Mouse (Mus musculus) forebrain, embryonic 11.5 days (tissue): ENCODE results near the gene Unc119. TPM values are rescaled to one million over a fixed set of nuclear protein-coding genes. Genes with fewer than 3 reads are reported as not detected.

Source experiments
- ATAC-seq: fragments of 200-750 bp; cut with Nextera tagmentation; replicated peaks from 2 replicates; pipeline ENCODE4 v1.8.0; 2017; ENCODE audit warnings: moderate TSS enrichment; ENCODE audit not compliant: low FRiP score
- DNase-seq: peaks from one replicate; pipeline ENCODE4 v3.0.0-alpha.2; 2017; ENCODE audit warnings: low spot score
- H3K27ac ChIP-seq: fragments of 300-500 bp; sonication (generic); 2 replicates; pipeline ENCODE4 v1.5.1; 2014; ENCODE audit warnings: low read depth, low read length
- H3K27me3 ChIP-seq: fragments of 300-500 bp; sonication (generic); 2 replicates; pipeline ENCODE4 v1.6.1; 2014; ENCODE audit warnings: mild to moderate bottlenecking, low read length, mixed read lengths; ENCODE audit not compliant: control insufficient read depth, insufficient read depth
- H3K36me3 ChIP-seq: fragments of 300-500 bp; sonication (generic); 2 replicates; pipeline ENCODE4 v1.6.1; 2014; ENCODE audit warnings: mild to moderate bottlenecking, low read length, moderate library complexity, mixed read lengths; ENCODE audit not compliant: control insufficient read depth, insufficient read depth
- H3K4me1 ChIP-seq: fragments of 300-500 bp; sonication (generic); replicated peaks from 2 replicates; pipeline ENCODE4 v1.6.1; 2014; ENCODE audit warnings: low read length, mixed read lengths; ENCODE audit not compliant: control insufficient read depth, insufficient read depth
- H3K4me2 ChIP-seq: fragments of 300-500 bp; sonication (generic); 2 replicates; pipeline ENCODE4 v1.6.1; 2014; ENCODE audit warnings: low read depth, mild to moderate bottlenecking, low read length, moderate library complexity, mixed read lengths; ENCODE audit not compliant: severe bottlenecking
- H3K4me3 ChIP-seq: fragments of 300-500 bp; sonication (generic); 2 replicates; pipeline ENCODE4 v1.5.1; 2014; ENCODE audit warnings: low read depth, low read length
- H3K9ac ChIP-seq: fragments of 300-500 bp; sonication (generic); 2 replicates; pipeline ENCODE4 v1.6.1; 2014; ENCODE audit warnings: low read length
- H3K9me3 ChIP-seq: fragments of 300-500 bp; sonication (generic); 2 replicates; pipeline ENCODE4 v1.6.1; 2016; ENCODE audit warnings: low read length, mixed read lengths; ENCODE audit not compliant: control insufficient read depth
- WGBS: fragments of 180-500 bp; shearing (Covaris S2); extraction: QIAGEN DNeasy Blood & Tissue Kit; methylation state at CpG from one replicate; pipeline ENCODE4 v1.1.7; 2014; 5-methylcytosine and 5-hydroxymethylcytosine counted together
- polyA plus RNA-seq: library from polyadenylated mRNA; unstranded; fragments of >200 nt; fragmentation: Nextera tagmentation; extraction: Ambion mirVana; gene quantifications from 2 replicates; pipeline ENCODE4 v1.2.1, GENCODE M21; 2014

The Unc119 gene
- polyA plus RNA-seq, 1 experiment from 2014 or later = 77.4 TPM

DNA sequence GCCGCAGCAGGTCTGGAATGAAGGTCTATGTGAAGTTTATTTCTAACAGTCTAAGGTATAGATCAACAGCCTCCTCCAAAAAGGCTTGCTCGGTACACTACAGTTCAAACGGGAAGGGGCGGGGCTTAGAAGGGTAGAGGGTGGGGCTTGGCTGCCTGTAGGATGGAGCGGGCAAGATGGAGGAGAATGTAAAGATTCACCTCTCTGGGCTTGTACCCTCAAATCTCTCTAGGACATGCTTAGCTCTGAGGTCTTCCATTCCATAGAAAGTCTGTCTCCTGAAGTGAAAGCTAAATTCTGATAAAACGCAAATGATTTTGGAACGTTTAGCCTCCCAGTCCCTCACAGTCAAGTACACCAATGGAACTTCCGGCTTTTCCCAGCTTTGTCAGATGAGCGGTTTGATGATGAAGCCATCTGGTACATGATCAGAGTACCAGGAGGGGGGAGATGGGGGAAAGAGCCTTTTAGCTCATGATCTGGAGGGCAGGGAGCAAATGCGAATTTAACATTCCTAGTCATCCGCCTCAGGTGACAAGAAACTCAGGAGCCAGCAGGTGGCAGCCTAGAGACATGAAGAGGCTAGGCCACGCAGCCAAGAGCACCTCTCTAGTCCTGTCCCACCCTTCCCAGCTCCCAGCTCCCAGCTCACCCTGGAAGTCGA lies 17.0 kb downstream of the Unc119 start:
- Histone ChIP-seq H3K27ac (no peak overlapping the region), H3K9ac (no peak overlapping the region), H3K36me3 (no peaks in the 10 kb centered on the region), H3K27me3 (no peaks in the 10 kb centered on the region), H3K9me3 (no peaks in the 10 kb centered on the region), H3K4me2 (peak overlapping the region; percentile 19; the same call in 1 of the 2 replicates), H3K4me1 (no peaks in the 10 kb centered on the region), H3K4me3 (peak overlapping the region; percentile 17)
- DNase-seq (peak; percentile 84), ATAC-seq (peak; percentile 60; the same call in 1 of the 2 replicates)
- 12% methylated on average over 13 of the region's 13 CpGs for WGBS

DNA sequence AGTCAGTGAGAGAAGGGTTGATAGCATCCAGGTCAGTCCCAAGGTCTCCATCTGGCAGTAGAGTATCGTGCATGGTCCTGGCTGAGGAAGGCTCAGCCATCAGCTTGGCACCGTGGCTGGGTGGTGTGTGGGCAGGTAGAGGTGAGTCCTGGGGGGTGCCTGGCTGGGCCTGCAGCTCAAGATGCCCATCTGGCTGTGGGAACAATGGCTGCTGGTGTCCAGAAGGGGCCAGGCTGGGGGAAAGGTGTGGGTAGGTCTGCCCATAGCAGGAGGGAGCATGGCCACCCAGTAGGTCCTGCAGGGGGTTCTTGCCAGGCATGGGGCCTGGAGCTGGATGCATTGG lies 17.5 kb downstream of the Unc119 start:
- ATAC-seq (no peak), DNase-seq (no peak)
- Histone ChIP-seq H3K9ac (no peak overlapping the region), H3K36me3 (no peaks in the 10 kb centered on the region), H3K4me2 (0 out of 2 replicates have a peak overlapping the region, but pooled peaks have one; percentile 19), H3K27ac (no peak overlapping the region), H3K4me3 (no peak overlapping the region), H3K27me3 (no peaks in the 10 kb centered on the region), H3K4me1 (no peaks in the 10 kb centered on the region), H3K9me3 (no peaks in the 10 kb centered on the region)
- 61% methylated on average over 2 of the region's 2 CpGs for WGBS

DNA sequence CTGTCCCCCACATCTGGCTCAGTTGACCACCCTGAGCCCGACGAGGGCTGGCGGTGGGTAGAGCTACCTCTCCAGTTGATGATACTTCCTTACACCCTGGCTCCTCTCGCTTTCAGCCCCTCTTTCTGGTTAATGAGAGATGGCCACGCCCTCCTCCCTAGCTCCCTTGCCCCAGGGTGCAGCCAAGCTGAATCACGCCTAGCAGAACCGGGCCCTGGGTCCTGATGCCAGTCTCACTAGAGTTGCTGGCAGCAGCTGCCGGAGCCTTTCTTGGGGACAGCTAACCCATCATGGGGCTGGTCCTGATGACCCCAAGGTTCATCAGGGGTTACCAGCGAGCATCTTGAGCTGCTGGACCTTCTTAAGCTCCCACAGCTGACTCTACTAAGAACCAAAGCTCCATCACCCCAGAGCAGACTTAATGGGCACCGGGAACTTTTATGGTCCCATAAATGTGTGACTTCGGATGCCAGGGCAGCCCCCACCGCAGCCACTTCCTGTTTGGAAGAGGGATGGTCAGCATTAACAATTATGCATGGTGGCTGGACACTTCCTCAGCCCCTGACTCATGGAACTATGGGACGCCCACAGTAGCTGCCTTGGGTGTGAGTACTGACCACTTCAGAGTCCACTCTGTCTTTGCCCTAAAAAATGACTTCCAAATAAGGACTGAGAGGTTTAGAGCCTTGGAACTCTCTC lies 20.2 kb downstream of the Unc119 start:
- DNase-seq = no peak
- Histone ChIP-seq H3K9me3 (no peaks in the 10 kb centered on the region), H3K9ac (no peak overlapping the region), H3K4me1 (no peaks in the 10 kb centered on the region), H3K4me2 (no peak overlapping the region), H3K27me3 (no peaks in the 10 kb centered on the region), H3K36me3 (no peaks in the 10 kb centered on the region), H3K27ac (no peak overlapping the region), H3K4me3 (no peak overlapping the region)
- ATAC-seq = no peak
- 78% methylated on average over 13 of the region's 13 CpGs for WGBS

DNA sequence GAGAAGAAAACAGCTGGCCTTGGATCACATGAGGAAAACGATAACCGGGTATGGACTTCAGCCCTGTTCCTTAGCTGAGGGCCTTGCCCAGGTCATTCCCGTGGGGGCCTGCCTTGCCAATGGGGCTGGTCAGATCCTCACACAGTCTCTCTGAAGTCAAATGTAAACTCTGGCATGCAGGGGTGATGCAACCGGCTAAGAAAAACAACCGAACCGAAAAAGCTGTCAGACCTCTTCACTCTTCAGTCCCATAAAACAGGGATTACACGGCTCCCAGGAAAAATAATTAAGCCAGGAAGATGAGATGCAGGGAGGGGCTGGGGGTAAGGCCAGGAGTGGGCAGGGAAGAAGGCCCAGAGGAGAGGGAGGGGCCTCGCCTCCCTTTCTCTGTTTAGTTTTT lies 20.8 kb downstream of the Unc119 start:
- DNase-seq (no peak), ATAC-seq (no peak)
- WGBS = 66% methylated on average over 8 of the region's 8 CpGs
- Histone ChIP-seq H3K9me3 (no peaks in the 10 kb centered on the region), H3K27me3 (no peaks in the 10 kb centered on the region), H3K4me1 (no peaks in the 10 kb centered on the region), H3K9ac (no peak overlapping the region), H3K27ac (no peak overlapping the region), H3K4me2 (no peak overlapping the region), H3K36me3 (no peaks in the 10 kb centered on the region), H3K4me3 (no peak overlapping the region)

DNA sequence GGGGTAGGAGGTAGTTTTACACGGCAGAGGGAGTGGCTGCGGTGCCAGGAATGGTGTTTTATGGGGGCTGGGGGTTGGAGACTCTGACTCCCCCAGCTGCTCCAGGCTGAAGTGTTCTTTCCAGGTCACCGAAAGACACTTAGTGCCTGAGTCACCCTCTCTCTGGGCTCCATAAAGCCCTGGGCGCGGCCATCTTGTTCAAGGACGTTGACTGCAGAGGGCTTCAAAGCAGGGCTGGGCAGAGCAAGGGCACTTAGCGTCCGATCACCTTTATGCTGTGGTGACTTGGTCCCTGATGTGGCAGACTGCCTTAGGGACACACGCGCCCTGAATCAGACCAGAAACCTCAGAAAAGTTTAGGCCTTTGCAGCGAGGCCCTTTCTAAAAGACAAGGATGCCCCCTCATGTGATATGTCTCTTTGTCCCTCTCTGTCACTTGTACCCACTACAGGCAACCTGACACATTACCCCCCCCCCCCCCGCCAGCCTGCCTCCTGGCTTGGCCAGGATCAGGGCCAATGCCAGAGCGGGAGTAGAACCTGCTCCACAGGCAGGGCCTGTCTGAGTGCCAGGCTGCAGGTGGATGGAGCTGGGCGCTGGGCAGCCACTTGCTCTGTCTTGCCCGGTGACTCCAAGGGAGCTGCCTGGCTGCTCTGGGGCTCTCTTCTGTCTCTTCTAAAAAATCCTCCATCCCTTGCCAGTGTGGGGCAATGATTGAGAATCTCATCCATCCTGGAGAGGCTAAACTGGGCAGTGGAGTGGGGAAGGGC lies 24.4 kb downstream of the Unc119 start:
- Histone ChIP-seq H3K36me3 (no peaks in the 10 kb centered on the region), H3K4me1 (no peaks in the 10 kb centered on the region), H3K4me2 (no peak overlapping the region), H3K9ac (no peak overlapping the region), H3K9me3 (no peaks in the 10 kb centered on the region), H3K4me3 (no peak overlapping the region), H3K27me3 (no peaks in the 10 kb centered on the region), H3K27ac (no peak overlapping the region)
- 92% methylated on average over 15 of the region's 15 CpGs for WGBS
- DNase-seq = no peak
- no peak for ATAC-seq

DNA sequence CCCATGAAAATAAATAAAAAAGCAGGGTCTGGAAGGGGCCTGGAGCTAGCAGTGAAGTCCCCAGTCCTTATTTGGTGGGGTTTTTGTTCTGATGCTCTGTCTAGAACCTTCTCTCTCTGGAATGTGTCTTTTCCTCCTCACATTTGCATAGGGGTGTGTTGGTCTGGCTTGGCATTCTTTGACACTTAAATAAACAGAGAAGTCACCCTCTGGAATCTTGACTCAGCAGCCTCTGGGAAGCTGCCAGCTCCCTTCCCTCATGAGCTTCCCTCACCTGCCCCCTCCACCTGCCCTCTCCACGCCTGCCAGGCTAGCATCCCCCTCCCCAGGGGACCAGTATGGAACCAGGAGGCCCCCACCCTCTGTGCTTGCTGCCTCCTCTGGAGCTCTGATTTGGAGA lies 27.1 kb downstream of the Unc119 start:
- H3K27me3 ChIP-seq = no peaks in the 10 kb centered on the region
- no peaks in the 10 kb centered on the region for H3K36me3 ChIP-seq
- H3K4me2 ChIP-seq = no peak overlapping the region
- no peaks in the 10 kb centered on the region for H3K9me3 ChIP-seq
- no peak overlapping the region for H3K27ac ChIP-seq
- H3K9ac ChIP-seq = no peak overlapping the region
- no peaks in the 10 kb centered on the region for H3K4me1 ChIP-seq
- H3K4me3 ChIP-seq = no peak overlapping the region
- ATAC-seq (no peak), DNase-seq (peak; percentile 40)
- WGBS = 58% methylated on average over 1 of the region's 1 CpGs

DNA sequence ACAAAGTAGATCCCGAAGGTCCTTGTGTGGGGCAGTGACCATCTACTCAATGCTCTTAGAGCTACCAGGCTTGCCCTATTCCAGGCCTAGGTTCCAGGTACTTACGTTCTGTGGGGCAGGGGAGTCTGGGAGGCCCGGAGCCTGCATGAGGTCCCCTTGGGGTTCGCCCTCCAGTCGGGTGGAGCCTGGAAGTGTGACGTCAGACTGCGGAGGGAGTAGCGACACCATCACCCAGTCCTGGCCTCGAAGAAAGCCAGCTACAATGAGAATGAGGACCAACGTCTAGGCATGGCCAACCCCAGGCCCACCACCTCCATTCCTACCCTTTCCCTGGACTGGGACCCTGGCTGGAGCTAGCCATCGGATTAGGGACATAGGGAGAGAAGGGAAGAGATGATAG lies 28.4 kb downstream of the Unc119 start:
- H3K4me1 ChIP-seq = no peaks in the 10 kb centered on the region

DNA sequence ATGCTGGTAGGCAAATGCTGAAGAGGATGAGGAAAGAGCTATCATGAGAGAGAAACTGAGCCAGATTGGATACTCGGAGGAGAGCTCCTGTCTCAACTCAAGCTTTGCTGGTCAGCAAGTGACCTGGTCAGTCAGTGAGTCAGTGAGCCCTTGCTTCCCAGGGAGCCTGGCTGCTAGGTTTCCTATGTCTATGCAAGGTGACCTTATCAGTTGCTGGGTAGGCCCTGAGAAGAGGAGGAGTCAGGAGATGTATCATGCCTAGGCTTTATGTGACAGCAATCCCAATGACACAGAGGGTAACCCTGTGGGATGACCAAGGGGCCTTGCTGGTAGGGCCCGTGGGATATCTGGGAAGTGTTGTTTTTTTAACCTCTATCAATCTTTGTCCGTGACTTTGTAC lies 28.9 kb downstream of the Unc119 start:
- no peak overlapping the region for H3K27ac ChIP-seq
- DNase-seq = no peak
- H3K36me3 ChIP-seq = no peaks in the 10 kb centered on the region
- H3K4me3 ChIP-seq = no peak overlapping the region
- H3K9ac ChIP-seq = no peak overlapping the region
- no peaks in the 10 kb centered on the region for H3K9me3 ChIP-seq
- WGBS = 87% methylated on average over 3 of the region's 3 CpGs
- H3K4me1 ChIP-seq = no peaks in the 10 kb centered on the region
- no peak for ATAC-seq
- no peak overlapping the region for H3K4me2 ChIP-seq
- no peaks in the 10 kb centered on the region for H3K27me3 ChIP-seq

More for the DNA sequence above, 28.4 kb downstream of the Unc119 start:
- H3K4me2 ChIP-seq = no peak overlapping the region
- H3K9ac ChIP-seq = no peak overlapping the region
- no peak for ATAC-seq
- no peaks in the 10 kb centered on the region for H3K36me3 ChIP-seq
- no peak overlapping the region for H3K4me3 ChIP-seq
- WGBS = 88% methylated on average over 11 of the region's 11 CpGs
- DNase-seq = no peak
- no peak overlapping the region for H3K27ac ChIP-seq
- H3K27me3 ChIP-seq = no peaks in the 10 kb centered on the region
- no peaks in the 10 kb centered on the region for H3K9me3 ChIP-seq
